Mouse (Mus musculus) stomach, embryonic 16.5 days (tissue): ENCODE data around the gene Tsga10ip. TPM values are rescaled to one million over a fixed set of nuclear protein-coding genes. Genes with fewer than 3 reads are reported as not detected.

Source experiments
- ATAC-seq: fragments of 200-750 bp; cut with Nextera tagmentation; 2 replicates; pipeline ENCODE4 v1.8.0; 2017; ENCODE audit warnings: moderate number of reproducible peaks, moderate TSS enrichment; ENCODE audit not compliant: insufficient read depth, low FRiP score
- H3K27ac ChIP-seq: fragments of 300-500 bp; sonication (generic); 2 replicates; pipeline ENCODE4 v1.5.1; 2014; ENCODE audit warnings: low read length
- H3K27me3 ChIP-seq: fragments of 300-500 bp; sonication (generic); 2 replicates; pipeline ENCODE4 v1.6.1; 2014; ENCODE audit warnings: low read length, control low read depth, mixed read lengths; ENCODE audit not compliant: control insufficient read depth, insufficient read depth
- H3K36me3 ChIP-seq: fragments of 300-500 bp; sonication (generic); 2 replicates; pipeline ENCODE4 v1.6.1; 2014; ENCODE audit warnings: low read length; ENCODE audit not compliant: control insufficient read depth, insufficient read depth
- H3K4me1 ChIP-seq: fragments of 300-500 bp; sonication (generic); 2 replicates; pipeline ENCODE4 v1.6.1; 2014; ENCODE audit warnings: low read length, control low read depth, mixed read lengths; ENCODE audit not compliant: control insufficient read depth, insufficient read depth
- H3K4me2 ChIP-seq: fragments of 300-500 bp; sonication (generic); 2 replicates; pipeline ENCODE4 v1.6.1; 2014; ENCODE audit warnings: low read depth, low read length, mixed read lengths
- H3K4me3 ChIP-seq: fragments of 300-500 bp; sonication (generic); replicated peaks from 2 replicates; pipeline ENCODE4 v1.5.1; 2014; ENCODE audit warnings: mild to moderate bottlenecking, low read length
- H3K9ac ChIP-seq: fragments of 300-500 bp; sonication (generic); 2 replicates; pipeline ENCODE4 v1.6.1; 2014; ENCODE audit warnings: low read length
- H3K9me3 ChIP-seq: fragments of 300-500 bp; sonication (generic); replicated peaks from 2 replicates; pipeline ENCODE4 v1.6.1; 2016; ENCODE audit warnings: low read length, control low read depth; ENCODE audit not compliant: control insufficient read depth
- WGBS: fragments of 180-500 bp; shearing (Covaris S2); extraction: QIAGEN DNeasy Blood & Tissue Kit; methylation state at CpG from one replicate; pipeline ENCODE4 v1.1.7; 2014; 5-methylcytosine and 5-hydroxymethylcytosine counted together
- polyA plus RNA-seq: library from polyadenylated mRNA; unstranded; fragments of >200 nt; fragmentation: Nextera tagmentation; extraction: Ambion mirVana; gene quantifications from 2 replicates; pipeline ENCODE4 v1.2.1, GENCODE M21; 2015

The Tsga10ip gene
- 7.2 and 8.9 TPM in 2 replicates for polyA plus RNA-seq

DNA sequence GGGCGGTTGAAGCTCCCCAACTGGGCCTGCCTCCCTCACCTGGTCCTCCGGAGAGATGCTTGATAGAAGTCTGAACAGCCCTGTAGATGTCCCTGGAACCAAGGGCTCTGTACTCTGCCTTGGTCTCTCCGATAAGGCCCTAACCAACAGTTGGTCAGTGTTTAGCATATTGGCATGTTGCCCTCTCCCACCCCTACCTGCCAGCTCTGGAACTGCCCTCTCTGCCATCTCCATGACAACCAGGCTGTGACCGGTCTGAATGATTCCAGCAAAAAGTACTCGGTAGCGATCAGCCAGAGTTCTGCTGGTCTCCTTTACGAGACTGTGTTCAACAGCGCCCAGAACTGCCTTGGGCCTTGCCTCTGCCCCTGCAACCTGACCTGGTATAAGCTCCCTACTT, at the start of gene Tsga10ip:
Gene Tsga10ip, minus strand, starts transcription at position 234 of the 400 bp plus-strand sequence.
- WGBS = 68% methylated on average over 8 of the region's 8 CpGs
- Histone ChIP-seq H3K4me3 (no peak within 1 kb of the TSS), H3K4me1 (no peaks in the 10 kb centered on the region), H3K4me2 (no peak within 1 kb of the TSS), H3K9ac (no peak within 1 kb of the TSS), H3K27ac (no peak within 1 kb of the TSS), H3K36me3 (no peaks in the 10 kb centered on the region), H3K27me3 (no peaks in the 10 kb centered on the region), H3K9me3 (no peaks in the 10 kb centered on the region)
- ATAC-seq = no peak

DNA sequence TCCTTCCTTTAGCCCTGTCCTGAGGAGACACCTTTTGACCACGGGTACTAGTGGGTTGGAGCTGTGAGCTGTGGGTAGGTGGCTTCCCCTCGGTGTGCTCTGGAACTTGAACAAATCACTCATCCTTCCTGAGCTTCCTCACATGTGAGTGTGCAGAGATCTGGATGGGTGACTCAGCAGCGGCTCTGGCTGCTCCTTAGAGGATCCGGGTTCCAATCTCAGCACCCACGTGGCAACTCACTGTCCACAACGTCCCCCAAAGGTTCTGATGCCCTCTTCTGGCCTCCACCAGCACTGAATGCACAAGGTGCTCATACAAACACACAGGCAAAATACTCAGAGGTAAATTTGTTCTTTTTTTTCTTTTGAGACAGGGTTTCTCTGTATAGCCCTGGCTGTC, 49.4 kb upstream of the Tsga10ip start:
- ATAC-seq = no peak
- Histone ChIP-seq H3K9me3 (no peaks in the 10 kb centered on the region), H3K36me3 (no peaks in the 10 kb centered on the region), H3K4me1 (peaks cover 33% of the 10 kb centered on the region), H3K9ac (no peak overlapping the region), H3K27ac (no peak overlapping the region), H3K4me2 (no peak overlapping the region), H3K27me3 (peaks cover 32% of the 10 kb centered on the region), H3K4me3 (no peak overlapping the region)
- WGBS = 74% methylated on average over 6 of the region's 6 CpGs

DNA sequence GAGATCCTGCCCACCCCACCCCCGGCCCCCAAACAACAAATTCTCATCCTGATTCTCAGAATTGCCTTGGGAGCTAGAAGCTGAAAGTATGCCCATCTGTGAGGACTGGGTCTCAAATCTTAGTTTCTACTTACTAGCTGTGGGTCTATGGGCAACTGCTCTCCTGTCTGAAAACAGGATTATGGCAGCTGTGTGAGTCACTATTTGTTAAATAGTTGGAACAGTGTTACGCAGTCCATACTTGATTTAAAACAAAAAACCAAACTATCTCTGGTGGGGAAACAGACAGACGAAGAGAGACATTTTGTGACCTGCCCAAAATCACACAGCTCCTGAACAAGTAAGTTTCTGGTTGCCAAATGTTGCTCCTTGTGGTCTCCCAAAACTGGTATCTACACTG, 47.3 kb upstream of the Tsga10ip start:
- no peak overlapping the region for H3K27ac ChIP-seq
- no peaks in the 10 kb centered on the region for H3K36me3 ChIP-seq
- peaks cover 15% of the 10 kb centered on the region for H3K4me1 ChIP-seq
- WGBS = 69% methylated on average over 3 of the region's 3 CpGs
- H3K27me3 ChIP-seq = peaks cover 36% of the 10 kb centered on the region
- H3K4me2 ChIP-seq = no peak overlapping the region
- no peaks in the 10 kb centered on the region for H3K9me3 ChIP-seq
- H3K4me3 ChIP-seq = no peak overlapping the region
- ATAC-seq = no peak
- no peak overlapping the region for H3K9ac ChIP-seq

DNA sequence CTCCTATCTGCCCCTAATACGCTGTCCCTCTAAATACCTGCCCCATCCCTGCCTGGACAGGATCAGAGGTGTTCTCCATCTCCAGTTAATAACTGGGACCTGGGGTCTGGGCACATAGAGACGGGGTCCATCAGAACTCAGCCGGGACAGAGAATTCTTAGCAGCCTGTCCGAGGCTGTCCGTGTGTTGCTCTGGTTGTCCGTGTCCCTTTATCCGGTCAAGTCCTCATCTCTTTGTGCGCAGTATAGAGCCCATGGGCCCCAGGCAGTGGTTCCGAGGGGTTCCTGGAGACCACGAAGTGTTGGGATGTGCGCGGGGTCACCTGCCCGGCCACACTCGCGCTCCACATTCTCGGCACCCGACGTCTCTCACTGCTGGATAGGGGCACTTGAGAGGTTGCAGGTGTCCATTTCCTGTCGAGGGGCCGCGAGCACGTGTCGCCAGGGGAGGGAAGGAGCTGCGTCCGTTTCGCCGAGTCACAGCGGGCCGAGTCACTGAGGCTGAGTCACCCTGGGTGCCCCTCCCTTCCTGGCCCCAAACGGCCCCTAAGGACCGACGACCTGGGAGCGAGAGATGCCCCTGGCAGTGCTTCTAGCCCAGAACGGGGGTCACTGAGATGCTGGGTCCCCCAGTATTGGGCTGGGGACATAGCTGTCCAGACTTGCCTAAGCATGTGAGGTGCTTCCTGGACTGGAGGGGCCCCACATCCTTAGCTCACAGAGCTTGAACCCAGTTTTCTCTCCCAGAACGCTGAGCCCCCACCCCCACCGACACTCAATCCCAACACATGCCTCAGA, 46.2 kb upstream of the Tsga10ip start:
- no peak for ATAC-seq
- Histone ChIP-seq H3K36me3 (no peaks in the 10 kb centered on the region), H3K9me3 (no peaks in the 10 kb centered on the region), H3K4me3 (peak overlapping the region; percentile 57), H3K27ac (no peak overlapping the region), H3K9ac (peak overlapping the region; percentile 30; the same call in 1 of the 2 replicates), H3K4me2 (peak overlapping the region; percentile 99), H3K27me3 (peaks cover 36% of the 10 kb centered on the region), H3K4me1 (peaks cover 15% of the 10 kb centered on the region)
- WGBS = 5% methylated on average over 36 of the region's 36 CpGs

DNA sequence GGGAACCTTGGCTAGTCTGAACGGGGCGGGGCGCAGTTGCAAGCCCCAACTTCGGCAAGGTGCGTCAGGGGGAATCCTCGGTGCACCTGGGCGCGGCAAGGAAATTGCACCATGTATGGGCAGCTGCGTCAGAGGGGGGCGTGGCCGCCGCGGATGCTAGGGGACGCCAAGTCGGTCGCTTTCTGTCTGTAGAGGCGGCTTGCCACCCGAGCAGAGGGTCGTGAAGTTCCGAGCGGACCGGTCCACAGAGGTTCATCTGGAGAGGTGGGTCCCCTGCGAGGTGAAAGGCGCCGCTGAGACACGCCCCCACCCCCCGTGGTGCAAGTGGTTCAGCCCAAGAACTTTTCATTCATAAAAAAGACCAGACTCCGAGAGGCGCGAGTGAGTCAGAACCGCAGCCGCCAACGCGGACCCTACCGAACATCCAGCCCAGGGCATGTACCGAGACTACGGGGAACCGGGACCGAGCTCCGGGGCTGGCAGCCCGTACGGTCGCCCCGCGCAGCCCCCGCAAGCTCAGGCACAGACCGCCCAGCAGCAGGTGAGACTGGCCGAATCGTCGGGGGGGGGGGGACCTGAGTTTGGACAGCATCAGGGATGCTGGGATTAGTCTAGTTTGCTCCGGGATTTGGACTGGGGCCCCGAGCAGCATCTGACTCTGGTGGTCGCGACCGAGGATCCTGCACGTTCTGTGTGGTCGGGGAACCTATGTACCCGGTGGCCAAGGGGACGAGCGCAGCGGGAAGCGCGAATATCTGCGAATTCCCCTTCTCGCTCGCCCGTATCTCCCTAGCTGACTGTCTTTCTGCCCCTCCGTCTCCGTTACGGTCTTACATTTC, 45.4 kb upstream of the Tsga10ip start, which contains the start of gene Fosl1:
Gene Fosl1, plus strand, starts transcription at position 33 of the 839 bp plus-strand sequence.
- Histone ChIP-seq H3K36me3 (no peaks in the 10 kb centered on the region), H3K9me3 (no peaks in the 10 kb centered on the region), H3K4me1 (peaks cover 15% of the 10 kb centered on the region), H3K4me3 (peak within 1 kb of the TSS; percentile 57), H3K9ac (peak within 1 kb of the TSS; percentile 30), H3K27me3 (peaks cover 36% of the 10 kb centered on the region), H3K27ac (no peak within 1 kb of the TSS), H3K4me2 (peak within 1 kb of the TSS; percentile 99)
- peak; percentile 73 for ATAC-seq
- under 1% methylated on average over 70 of the region's 70 CpGs for WGBS

DNA sequence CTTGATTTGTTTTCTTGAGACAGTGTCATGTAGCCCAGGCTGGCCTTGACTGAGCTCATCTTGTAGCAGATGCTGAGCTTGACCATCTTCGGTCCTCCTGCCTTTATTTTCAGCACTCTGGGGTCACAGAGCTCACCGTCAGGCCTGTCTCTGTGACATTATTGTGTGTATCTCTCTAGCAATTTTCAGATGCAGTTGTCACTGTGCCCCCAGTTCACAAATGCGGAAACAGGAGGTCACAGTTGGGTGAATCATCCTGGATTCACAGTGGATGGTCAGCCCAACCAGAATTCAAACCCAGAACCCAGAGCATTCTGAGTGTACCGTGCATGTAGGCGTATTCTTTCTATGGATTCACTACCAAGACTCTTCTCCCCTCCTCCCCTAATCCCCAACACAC, 43.4 kb upstream of the Tsga10ip start:
- no peak overlapping the region for H3K4me3 ChIP-seq
- ATAC-seq = no peak
- H3K9ac ChIP-seq = no peak overlapping the region
- 89% methylated on average over 5 of the region's 5 CpGs for WGBS
- peaks cover 36% of the 10 kb centered on the region for H3K27me3 ChIP-seq
- H3K27ac ChIP-seq = no peak overlapping the region
- no peak overlapping the region for H3K4me2 ChIP-seq
- H3K4me1 ChIP-seq = peaks cover 15% of the 10 kb centered on the region
- no peaks in the 10 kb centered on the region for H3K9me3 ChIP-seq
- H3K36me3 ChIP-seq = no peaks in the 10 kb centered on the region

DNA sequence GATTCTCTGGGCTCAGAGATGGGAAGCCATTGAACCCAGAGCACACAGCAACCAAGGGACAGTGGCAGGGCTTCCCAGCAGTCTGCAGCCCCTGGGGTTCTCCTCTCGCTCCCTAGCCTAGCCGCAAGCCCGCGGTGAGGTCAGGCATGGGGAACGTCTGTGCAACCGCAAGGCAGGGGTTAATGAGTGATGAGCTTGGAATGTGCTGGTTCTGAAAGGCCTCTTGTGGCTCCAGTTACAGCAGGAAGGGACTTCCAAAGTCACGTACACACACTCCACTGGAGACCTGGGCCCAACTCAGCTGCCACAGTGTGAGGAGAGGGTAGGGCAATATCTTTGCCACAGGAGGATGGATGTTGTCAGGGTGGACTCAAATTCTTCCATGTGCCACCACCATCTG, 42.6 kb upstream of the Tsga10ip start:
- Histone ChIP-seq H3K9ac (no peak overlapping the region), H3K9me3 (no peaks in the 10 kb centered on the region), H3K27me3 (peaks cover 33% of the 10 kb centered on the region), H3K4me3 (no peak overlapping the region), H3K4me1 (peaks cover 15% of the 10 kb centered on the region), H3K4me2 (no peak overlapping the region), H3K27ac (no peak overlapping the region), H3K36me3 (no peaks in the 10 kb centered on the region)
- WGBS = 24% methylated on average over 7 of the region's 7 CpGs
- no peak for ATAC-seq

DNA sequence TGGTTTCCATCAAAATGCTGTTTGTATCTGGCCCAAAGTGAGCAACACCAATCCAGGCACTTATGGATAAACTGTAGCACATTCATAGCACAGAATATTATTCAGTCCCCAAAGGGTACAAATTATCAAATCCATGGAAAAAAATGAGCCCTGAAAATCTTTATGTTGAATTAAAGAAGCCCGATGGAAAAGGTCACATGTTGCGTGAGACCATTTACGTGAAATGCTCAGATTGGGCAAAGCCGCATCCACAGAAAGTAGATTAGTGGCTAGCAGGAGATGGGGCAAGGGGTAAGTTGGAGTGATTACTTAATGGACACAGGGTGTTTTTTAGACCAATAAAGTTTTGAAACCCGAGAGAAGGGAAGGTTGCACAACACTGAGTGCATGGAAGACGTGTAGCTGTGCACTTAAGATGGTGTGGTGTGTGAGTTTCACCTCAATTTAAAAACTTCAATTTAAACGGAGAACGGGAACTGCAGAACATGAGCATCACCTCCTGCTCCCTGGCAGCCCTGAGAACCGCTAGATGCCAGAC, 42.1 kb upstream of the Tsga10ip start:
- H3K4me2 ChIP-seq = no peak overlapping the region
- WGBS = 58% methylated on average over 9 of the region's 9 CpGs
- H3K9me3 ChIP-seq = no peaks in the 10 kb centered on the region
- H3K9ac ChIP-seq = no peak overlapping the region
- H3K27me3 ChIP-seq = peaks cover 28% of the 10 kb centered on the region
- no peak overlapping the region for H3K4me3 ChIP-seq
- H3K27ac ChIP-seq = no peak overlapping the region
- H3K36me3 ChIP-seq = no peaks in the 10 kb centered on the region
- peaks cover 15% of the 10 kb centered on the region for H3K4me1 ChIP-seq
- no peak for ATAC-seq

DNA sequence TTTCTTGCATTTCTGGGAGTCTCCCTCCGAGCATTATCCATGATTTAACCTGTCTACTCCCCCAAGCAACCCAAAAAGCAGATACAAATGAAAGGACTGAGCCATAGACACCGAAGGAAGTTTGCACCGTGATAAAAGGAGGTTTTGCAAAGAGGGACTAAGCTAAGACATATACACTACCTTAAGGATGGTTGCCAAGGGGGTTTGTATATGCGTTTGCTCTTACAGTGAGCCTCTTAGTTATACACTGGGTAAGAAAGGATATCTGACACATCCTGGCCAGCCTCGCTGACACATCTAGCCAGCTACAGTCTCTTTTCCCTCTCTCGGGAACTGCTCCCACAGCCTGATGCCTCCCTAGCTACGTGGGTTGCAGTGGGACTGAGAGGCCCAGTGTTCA, 31.6 kb upstream of the Tsga10ip start:
- Histone ChIP-seq H3K4me2 (peak overlapping the region; percentile 71), H3K9me3 (no peaks in the 10 kb centered on the region), H3K27me3 (no peaks in the 10 kb centered on the region), H3K27ac (peak overlapping the region; percentile 72), H3K4me3 (no peak overlapping the region), H3K9ac (peak overlapping the region; percentile 68; the same call in 1 of the 2 replicates), H3K4me1 (peaks cover 16% of the 10 kb centered on the region), H3K36me3 (no peaks in the 10 kb centered on the region)
- no peak for ATAC-seq
- 55% methylated on average over 7 of the region's 7 CpGs for WGBS
